Mouse (Mus musculus): ENCODE results near the gene Olfr12.
A peak's percentile ranks its signal among the peaks of the same experiment; 100 is the strongest.

Gene Olfr12

DNA sequence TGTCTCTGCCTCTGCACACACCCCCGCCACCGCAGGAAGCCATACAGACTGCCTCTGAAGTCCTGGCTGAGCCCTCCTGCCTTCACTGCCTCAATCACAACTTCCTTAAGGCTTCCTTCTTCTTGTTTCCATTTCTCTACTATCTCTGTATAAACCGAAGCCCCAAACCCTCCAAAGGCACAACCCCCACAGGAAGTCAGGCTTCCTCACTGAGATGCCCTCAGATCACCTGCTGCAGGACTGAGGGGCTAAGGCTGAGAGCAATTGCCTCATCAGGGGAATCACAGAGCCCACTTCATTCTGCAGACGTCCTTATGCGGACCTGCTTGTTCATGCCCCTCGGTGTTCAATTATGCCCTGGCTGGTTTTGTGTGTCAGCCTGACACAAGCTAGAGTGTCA lies 22.8 kb downstream of the Olfr12 start:
- DNase-seq (ENCODE audit: low read depth, low spot score) = no peak

DNA sequence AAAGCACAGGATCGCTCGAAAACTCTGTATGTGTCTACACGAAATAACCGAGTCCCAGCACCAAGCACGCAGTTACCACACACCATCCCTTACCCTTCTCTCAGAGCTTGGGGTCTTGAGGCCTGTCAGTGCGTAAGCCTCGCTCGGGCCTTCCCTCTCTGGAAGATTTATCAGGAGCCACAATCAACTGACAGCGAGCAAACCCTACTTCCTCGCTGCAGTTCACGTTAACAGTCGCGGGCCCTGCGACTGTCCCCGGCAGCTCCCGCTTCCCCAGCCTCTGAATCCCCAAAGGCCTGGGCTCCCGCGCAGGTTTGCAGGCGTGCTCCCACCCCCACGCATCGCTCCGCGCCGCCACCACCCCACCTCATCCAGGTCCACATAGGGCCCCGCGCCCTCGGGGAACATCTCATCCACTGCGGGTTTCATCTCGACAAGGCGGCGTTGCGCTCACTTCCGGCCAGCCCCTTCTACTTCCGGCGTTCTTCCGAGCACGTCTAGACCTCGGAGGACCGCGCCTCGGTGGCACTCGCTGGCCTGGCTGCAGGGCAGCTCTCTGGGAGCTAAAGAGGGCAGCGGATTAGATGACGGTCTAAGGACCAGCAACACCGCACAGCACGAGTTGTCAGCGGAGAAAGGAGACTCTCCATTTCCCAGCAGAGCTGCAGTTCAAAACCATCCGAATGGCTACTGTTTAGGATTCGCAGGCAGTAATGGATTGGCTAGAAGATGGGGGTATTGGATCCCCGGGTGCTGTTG lies 24.1 kb downstream of the Olfr12 start, which contains the start of gene Cops9:
Gene Cops9, minus strand, starts transcription at position 472 of the 759 bp plus-strand sequence.
- peak; percentile 90 for DNase-seq (ENCODE audit: low read depth, low spot score)

DNA sequence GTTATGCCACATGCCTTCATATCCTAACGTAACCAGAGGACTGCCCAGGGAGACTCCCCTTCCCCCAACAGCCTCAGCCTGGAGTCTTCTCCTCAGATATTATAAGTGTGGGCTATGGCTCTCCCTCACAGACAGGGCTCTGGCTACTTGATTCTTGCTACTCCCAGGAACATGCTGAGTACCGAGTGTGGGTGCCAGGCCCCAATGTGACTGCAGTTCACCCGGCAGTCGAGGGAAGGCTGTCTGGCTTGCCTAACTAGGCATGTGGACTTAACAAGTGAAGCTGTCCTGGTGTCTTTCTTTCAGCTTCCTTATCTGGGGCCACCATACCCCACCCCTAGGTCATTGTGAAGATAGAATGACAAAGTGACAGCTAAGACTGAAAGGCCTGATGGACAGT lies 26.1 kb downstream of the Olfr12 start:
- no peak for DNase-seq (ENCODE audit: low read depth, low spot score)

DNA sequence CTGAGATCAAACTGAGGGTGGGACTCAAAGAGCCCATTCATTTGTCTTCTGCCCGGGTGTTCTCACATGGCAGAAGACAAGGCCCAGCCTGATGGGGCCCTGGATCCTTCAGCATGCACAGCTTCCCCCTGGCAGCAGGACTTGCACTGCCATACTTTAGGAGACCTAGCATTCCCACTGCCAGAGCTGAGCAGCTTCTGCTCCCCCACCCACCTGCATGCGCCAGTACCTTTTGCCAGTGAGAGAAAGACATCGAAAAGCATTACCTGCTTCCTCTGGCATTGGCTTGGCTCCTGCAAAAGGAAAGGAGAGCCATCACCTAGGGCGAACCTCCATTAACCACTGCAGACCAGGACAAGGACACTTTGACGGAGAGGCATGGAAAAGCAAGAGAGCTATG lies 27.3 kb downstream of the Olfr12 start:
- no peak for DNase-seq (ENCODE audit: low read depth, low spot score)

GRCm38 (mm10) chr1:92646111-92646510 lies 28.5 kb downstream of the Olfr12 start:
- no peak for DNase-seq (ENCODE audit: low read depth, low spot score)

DNA sequence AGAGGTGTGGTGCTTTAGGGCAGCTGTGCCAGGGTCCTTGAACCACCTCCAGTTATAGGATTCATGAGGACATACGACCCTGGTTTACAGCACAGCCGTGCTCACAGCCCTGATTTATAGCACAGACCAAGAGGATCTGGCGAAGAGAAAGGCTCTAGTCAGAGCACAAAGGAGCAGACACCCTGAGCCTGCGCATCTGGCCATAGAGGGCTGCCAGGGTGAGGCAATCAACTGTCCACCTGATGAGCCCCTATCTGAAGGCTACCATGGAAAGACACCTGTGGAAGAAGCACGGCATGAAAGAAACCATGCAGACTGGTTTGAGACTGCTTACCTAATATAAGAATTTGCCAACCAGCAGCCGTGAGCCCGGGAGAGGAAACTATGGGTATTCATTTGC lies 29.0 kb downstream of the Olfr12 start:
- no peak for DNase-seq (ENCODE audit: low read depth, low spot score)

- no peak for DNase-seq (ENCODE audit: low read depth, low spot score)
These were observed 29.4 kb downstream of the Olfr12 start for GRCm38 (mm10) chr1:92647026-92647425.

GRCm38 (mm10) chr1:92647752-92648151 lies 30.2 kb downstream of the Olfr12 start:
- peak; percentile 85 for DNase-seq (ENCODE audit: low read depth, low spot score)

DNA sequence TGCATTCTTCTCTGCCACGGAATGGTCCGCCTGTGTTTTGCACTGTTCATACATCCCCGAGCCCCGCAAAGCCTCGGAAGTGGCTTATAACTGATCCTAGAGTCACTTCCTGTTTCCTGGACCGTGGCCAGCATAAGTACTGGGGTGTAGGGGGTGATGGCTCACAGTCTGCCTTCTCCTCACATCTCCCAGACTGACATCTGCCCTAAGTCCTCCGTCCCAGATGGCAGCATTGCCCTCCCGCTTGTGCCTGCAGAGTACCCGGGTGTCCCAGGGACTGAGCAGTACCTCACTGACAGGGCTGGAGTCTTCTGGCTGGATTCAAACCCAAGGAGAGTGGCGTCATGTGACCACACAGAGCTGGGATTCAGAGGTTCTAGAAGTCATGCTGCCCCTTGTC lies 30.6 kb downstream of the Olfr12 start:
- no peak for DNase-seq (ENCODE audit: low read depth, low spot score)

- DNase-seq (ENCODE audit: low read depth, low spot score) = peak; percentile 80
These were observed 31.1 kb downstream of the Olfr12 start, which contains the start of gene Otos for GRCm38 (mm10) chr1:92648673-92649072. TSS of gene Otos (minus strand) at chr1:92648841.

- no peak for DNase-seq (ENCODE audit: low read depth, low spot score)
These were observed 33.9 kb downstream of the Olfr12 start for GRCm38 (mm10) chr1:92651467-92651866.

- no peak for DNase-seq (ENCODE audit: low read depth, low spot score)
These were observed 35.6 kb downstream of the Olfr12 start for GRCm38 (mm10) chr1:92653179-92653578.

GRCm38 (mm10) chr1:92654676-92655075 lies 37.1 kb downstream of the Olfr12 start:
- DNase-seq (ENCODE audit: low read depth, low spot score) = no peak

DNA sequence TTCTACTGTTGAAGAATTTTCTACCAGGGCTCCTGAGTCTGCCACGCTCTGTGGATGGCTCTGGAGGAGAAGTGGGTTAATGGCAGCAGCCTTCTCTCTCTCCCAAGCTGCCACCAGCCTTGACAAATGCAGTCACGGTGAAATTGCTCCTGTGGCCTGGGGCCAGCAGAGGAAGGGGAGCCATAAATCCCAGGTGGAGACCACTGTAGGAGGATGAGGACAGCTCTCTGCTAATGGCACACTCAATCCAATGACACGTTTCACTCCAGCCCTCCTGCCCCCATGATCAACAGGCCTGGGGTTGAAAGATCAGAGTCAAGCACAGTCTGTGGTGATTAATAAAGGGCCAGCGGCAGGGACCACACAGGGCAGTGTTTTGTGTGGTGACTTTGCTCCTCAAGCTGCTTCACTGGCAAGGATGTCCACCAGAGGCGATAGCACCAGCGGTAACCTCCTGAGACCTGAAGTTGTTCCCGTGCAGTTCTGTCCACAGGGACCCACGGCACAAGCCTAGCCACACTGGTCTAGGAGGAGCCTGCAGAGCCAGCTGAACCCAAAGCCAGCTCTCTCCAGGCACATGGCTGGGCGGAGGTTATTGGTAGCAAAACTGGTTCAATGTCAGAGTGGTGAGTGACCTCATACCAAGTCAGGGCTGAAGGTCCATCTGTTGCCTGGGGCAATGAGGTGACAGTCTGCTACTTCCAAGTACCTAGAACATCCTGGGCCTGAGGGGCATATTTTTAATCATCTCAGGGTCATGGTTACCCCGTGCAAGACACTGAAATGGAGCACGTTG lies 39.6 kb downstream of the Olfr12 start:
- DNase-seq (ENCODE audit: low read depth, low spot score) = no peak

DNA sequence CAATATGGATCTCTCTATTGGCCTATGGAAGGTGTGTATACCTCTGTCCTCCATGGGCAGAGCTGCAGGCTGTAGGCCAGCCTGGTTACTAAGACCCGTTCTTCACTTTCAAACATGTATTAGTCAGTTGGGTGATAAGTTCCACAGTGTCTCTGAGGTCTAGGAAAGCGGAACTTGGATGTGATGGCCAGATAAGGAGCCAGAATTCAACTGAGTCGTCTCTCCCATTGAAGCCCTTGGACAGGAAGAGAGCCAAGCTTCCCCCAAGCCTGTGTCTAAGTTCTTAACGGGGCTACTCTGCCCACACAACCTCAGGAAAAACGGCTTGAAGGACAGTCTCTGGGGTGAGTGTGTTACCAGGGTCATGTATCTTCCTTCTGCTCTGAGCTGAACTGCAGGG lies 41.8 kb downstream of the Olfr12 start:
- no peak for DNase-seq (ENCODE audit: low read depth, low spot score)

GRCm38 (mm10) chr1:92667106-92667505 lies 49.5 kb downstream of the Olfr12 start:
- no peak for DNase-seq (ENCODE audit: low read depth, low spot score)

- no peak for DNase-seq (ENCODE audit: low read depth, low spot score)
These were observed 51.8 kb downstream of the Olfr12 start for GRCm38 (mm10) chr1:92669430-92669829.

- DNase-seq (ENCODE audit: low read depth, low spot score) = no peak
These were observed 53.7 kb downstream of the Olfr12 start for GRCm38 (mm10) chr1:92671326-92671725.
